Comparison of ENCODE assay signal across 9 mouse cellular contexts in genomic region chr12:106479878-106480194, GRCm38 (mm10).
A peak's percentile ranks its signal among the peaks of the same experiment; 100 is the strongest.
DNase-seq lines count a peak whose midpoint lies in the region; ATAC-seq lines count a peak whose summit lies in the region.
"Had no signal": no experiment of that assay in that cellular context is flagged by ENCODE, and none has a peak within 500 bp of the region (broad histone marks: within the 10 kb centered on the region; RNA-seq: fewer than 3 reads in every experiment).

No protein-coding gene starts in this region.

- no peaks in the 10 kb centered on the region for H3K36me3 ChIP-seq in lung, embryonic 16.5 days (ENCODE audit: control insufficient read depth, insufficient read depth, low read length)
- H3K36me3 ChIP-seq in forebrain, embryonic 16.5 days (ENCODE audit: control insufficient read depth, insufficient read depth): no peaks in the 10 kb centered on the region
- H3K36me3 ChIP-seq in limb, embryonic 15.5 days: no peaks in the 10 kb centered on the region
- no peaks in the 10 kb centered on the region for H3K36me3 ChIP-seq in stomach, embryonic 14.5 days (ENCODE audit: control insufficient read depth, insufficient read depth, low read length)

- H3K4me1 ChIP-seq in lung, embryonic 16.5 days (replicated peaks; ENCODE audit: control insufficient read depth, insufficient read depth, low read length): no peaks in the 10 kb centered on the region
- H3K4me1 ChIP-seq in forebrain, embryonic 16.5 days (replicated peaks; ENCODE audit: control insufficient read depth, insufficient read depth, low read length): peaks cover 58% of the 10 kb centered on the region
- H3K4me1 ChIP-seq in limb, embryonic 15.5 days: peaks cover 19% of the 10 kb centered on the region
- H3K4me1 ChIP-seq in stomach, embryonic 14.5 days (ENCODE audit: control insufficient read depth, insufficient read depth, low read length): peaks cover 11% of the 10 kb centered on the region

- no peak overlapping the region for H3K27ac ChIP-seq in lung, embryonic 16.5 days (ENCODE audit: low read length)
- peak overlapping the region; percentile 93 for H3K27ac ChIP-seq in forebrain, embryonic 16.5 days (ENCODE audit: low read length)
- H3K27ac ChIP-seq in limb, embryonic 15.5 days: no peak overlapping the region
- H3K27ac ChIP-seq in stomach, embryonic 14.5 days (ENCODE audit: low read length): no peak overlapping the region

- no peak overlapping the region for H3K9ac ChIP-seq in lung, embryonic 16.5 days (ENCODE audit: low read length)
- peak overlapping the region; percentile 52 for H3K9ac ChIP-seq in forebrain, embryonic 16.5 days (replicated peaks; ENCODE audit: low read depth, low read length)
- no peak overlapping the region for H3K9ac ChIP-seq in limb, embryonic 15.5 days
- no peak overlapping the region for H3K9ac ChIP-seq in stomach, embryonic 14.5 days (replicated peaks; ENCODE audit: low read depth, low read length)

- H3K27me3 ChIP-seq in lung, embryonic 16.5 days (ENCODE audit: control insufficient read depth, insufficient read depth, low read depth, low read length): peaks cover 59% of the 10 kb centered on the region
- no peaks in the 10 kb centered on the region for H3K27me3 ChIP-seq in forebrain, embryonic 16.5 days (replicated peaks; ENCODE audit: control insufficient read depth, insufficient read depth, low read length)
- peaks cover 72% of the 10 kb centered on the region for H3K27me3 ChIP-seq in limb, embryonic 15.5 days
- 0 out of 2 replicates have a peak, but pooled peaks cover 9% of the 10 kb centered on the region for H3K27me3 ChIP-seq in stomach, embryonic 14.5 days (ENCODE audit: control insufficient read depth, insufficient read depth, low read length)

- no peak for ATAC-seq in lung, embryonic 16.5 days (ENCODE audit: low read depth)
- ATAC-seq in forebrain, embryonic 16.5 days: no peak; the same call in 1 of the 2 replicates
- no peak for ATAC-seq in limb, embryonic 15.5 days (ENCODE audit: insufficient number of reproducible peaks, low FRiP score, low TSS enrichment, low read depth)
- no peak for ATAC-seq in stomach, embryonic 14.5 days (ENCODE audit: insufficient number of reproducible peaks, insufficient read depth, low FRiP score, low read depth)

- no peak for DNase-seq in lung, postnatal 4 days
- no peak for DNase-seq in cerebellum, adult 18-20 months
- no peak for DNase-seq in lung, postnatal 25 days (ENCODE audit: low spot score)
- no peak for DNase-seq in cerebellum, postnatal 36 days
- DNase-seq: thymus, adult 2 months had no signal

- peak overlapping the region; percentile 0; the same call in 1 of the 2 replicates for H3K4me2 ChIP-seq in lung, embryonic 16.5 days (ENCODE audit: low read depth, low read length)
- peak overlapping the region; percentile 58 for H3K4me2 ChIP-seq in forebrain, embryonic 16.5 days (ENCODE audit: low read length)
- peak overlapping the region; percentile 30; the same call in 1 of the 2 replicates for H3K4me2 ChIP-seq in limb, embryonic 15.5 days
- peak overlapping the region; percentile 21; the same call in 1 of the 2 replicates for H3K4me2 ChIP-seq in stomach, embryonic 14.5 days (replicated peaks; ENCODE audit: low read depth, low read length)

- H3K4me3 ChIP-seq in lung, embryonic 16.5 days (ENCODE audit: low read length): peak overlapping the region; percentile 0; the same call in 1 of the 2 replicates
- peak overlapping the region; percentile 36 for H3K4me3 ChIP-seq in forebrain, embryonic 16.5 days (replicated peaks; ENCODE audit: low read length)
- peak overlapping the region; percentile 25 for H3K4me3 ChIP-seq in limb, embryonic 15.5 days
- no peak overlapping the region; the same call in 1 of the 2 replicates for H3K4me3 ChIP-seq in stomach, embryonic 14.5 days (ENCODE audit: low read depth, low read length)

- 12% methylated on average over 6 of the region's 6 CpGs for WGBS in lung, embryonic 16.5 days
- WGBS in forebrain, embryonic 16.5 days: 10% methylated on average over 6 of the region's 6 CpGs
- WGBS in limb, embryonic 15.5 days: 10% methylated on average over 6 of the region's 6 CpGs
- WGBS in stomach, embryonic 14.5 days: 16% methylated on average over 6 of the region's 6 CpGs

- H3K9me3 ChIP-seq in lung, embryonic 16.5 days (ENCODE audit: control insufficient read depth, low read length): no peaks in the 10 kb centered on the region
- H3K9me3 ChIP-seq in forebrain, embryonic 16.5 days (ENCODE audit: control insufficient read depth, low read length): no peaks in the 10 kb centered on the region
- no peaks in the 10 kb centered on the region for H3K9me3 ChIP-seq in limb, embryonic 15.5 days
- no peaks in the 10 kb centered on the region for H3K9me3 ChIP-seq in stomach, embryonic 14.5 days (ENCODE audit: control insufficient read depth, low read depth, low read length)

Comparison
In these comparisons a context has a peak if more than half of its experiments do, and no peak if none do; other contexts are left out.
1. H3K4me2 ChIP-seq: peak in every context shown above with its lines; median percentile 58 in forebrain, embryonic 16.5 days; 30 in limb, embryonic 15.5 days; 21 in stomach, embryonic 14.5 days; 0 in lung, embryonic 16.5 days.